Mouse (Mus musculus) C2C12 (cell line): ENCODE measurements around the gene Adora3. TPM values are rescaled to one million over a fixed set of nuclear protein-coding genes. Genes with fewer than 3 reads are reported as not detected.

Source experiments
- H3K27me3 ChIP-seq: one replicate; pipeline ENCODE4 v1.6.1; 2011; ENCODE audit not compliant: control insufficient read depth, insufficient read depth, insufficient read length
- H3K36me3 ChIP-seq: one replicate; pipeline ENCODE4 v1.6.1; 2011; ENCODE audit not compliant: control insufficient read depth, insufficient read depth
- H3K4me3 ChIP-seq: one replicate; pipeline ENCODE4 v1.5.1; 2011; ENCODE audit warnings: mild to moderate bottlenecking, control low read depth; ENCODE audit not compliant: poor library complexity, insufficient read depth, severe bottlenecking
- H3K79me2 ChIP-seq: one replicate; pipeline ENCODE4 v1.6.1; 2011; ENCODE audit not compliant: control insufficient read depth, insufficient read depth
- H3K79me3 ChIP-seq: one replicate; pipeline ENCODE4 v1.6.1; 2011; ENCODE audit warnings: low read depth, control low read depth
- H3ac ChIP-seq: one replicate; pipeline ENCODE3; 2011; ENCODE audit warnings: low read depth; ENCODE audit not compliant: control insufficient read depth, insufficient read length
- CEBPB ChIP-seq: IDR thresholded peaks from one replicate; pipeline ENCODE4 v1.6.1; 2011; ENCODE audit warnings: low read depth, mild to moderate bottlenecking, control low read depth, moderate library complexity
- CTCF ChIP-seq: IDR thresholded peaks from one replicate; pipeline ENCODE4 v1.5.1; 2011; ENCODE audit not compliant: control insufficient read depth, insufficient read depth, insufficient read length
- FOSL1 ChIP-seq: IDR thresholded peaks from one replicate; pipeline ENCODE4 v1.8.0; 2011; ENCODE audit warnings: mild to moderate bottlenecking, low read length; ENCODE audit not compliant: poor library complexity, insufficient read depth, severe bottlenecking
- MAX ChIP-seq: IDR thresholded peaks from one replicate; pipeline ENCODE4 v1.6.1; 2011; ENCODE audit warnings: mild to moderate bottlenecking, control low read depth
- MYOD1 ChIP-seq: IDR thresholded peaks from one replicate; pipeline ENCODE4 v1.6.1; 2011; ENCODE audit warnings: low read depth; ENCODE audit not compliant: control insufficient read depth, insufficient read length
- MYOG ChIP-seq: IDR thresholded peaks from one replicate; pipeline ENCODE4 v1.6.1; 2011; ENCODE audit not compliant: control insufficient read depth, insufficient read length; ENCODE audit errors: extremely low read depth
- USF1 ChIP-seq: IDR thresholded peaks from one replicate; pipeline ENCODE4 v1.6.1; 2011; ENCODE audit warnings: low read depth, mild to moderate bottlenecking, control low read depth, moderate library complexity
- polyA plus RNA-seq: library from polyadenylated mRNA; unstranded; fragments of >200 nt; fragmentation: generic; extraction: Trizol; gene quantifications from one replicate; pipeline ENCODE4 v1.2.1, GENCODE M21; 2012; ENCODE audit warnings: missing spikeins

Gene Adora3
- polyA plus RNA-seq, 1 experiment, result not detected

DNA sequence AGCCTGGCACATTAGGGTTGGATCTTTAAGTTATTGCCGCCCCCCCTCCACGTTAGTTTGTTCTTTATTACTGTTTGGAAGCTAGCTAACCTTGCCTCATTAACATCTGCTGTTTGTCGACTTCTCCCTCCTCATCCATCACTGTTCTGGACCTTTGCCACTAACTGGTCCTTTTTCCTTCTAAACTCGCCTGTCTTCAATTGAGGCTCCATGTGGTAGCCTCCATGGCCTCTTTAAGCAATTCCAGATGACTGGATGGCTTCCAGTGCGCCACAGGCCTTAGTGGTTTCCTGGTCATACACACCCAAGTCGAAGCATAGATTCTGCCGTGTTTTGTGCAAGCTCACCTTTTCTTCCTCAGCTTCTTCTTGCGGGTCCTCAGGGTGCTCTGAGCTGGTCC, 16.9 kb upstream of the Adora3 start:
- H3K79me3 ChIP-seq, result no peaks in the 10 kb centered on the region
- TF ChIP-seq MAX (no peak), USF1 (no peak), CTCF (no peak), MYOD1 (no peak), CEBPB (no peak), MYOG (no peak), FOSL1 (no peak)
- H3K36me3 ChIP-seq, result no peaks in the 10 kb centered on the region
- no peak overlapping the region for H3ac ChIP-seq
- no peak overlapping the region for H3K4me3 ChIP-seq
- no peaks in the 10 kb centered on the region for H3K79me2 ChIP-seq
- H3K27me3 ChIP-seq, result peaks cover 9% of the 10 kb centered on the region

DNA sequence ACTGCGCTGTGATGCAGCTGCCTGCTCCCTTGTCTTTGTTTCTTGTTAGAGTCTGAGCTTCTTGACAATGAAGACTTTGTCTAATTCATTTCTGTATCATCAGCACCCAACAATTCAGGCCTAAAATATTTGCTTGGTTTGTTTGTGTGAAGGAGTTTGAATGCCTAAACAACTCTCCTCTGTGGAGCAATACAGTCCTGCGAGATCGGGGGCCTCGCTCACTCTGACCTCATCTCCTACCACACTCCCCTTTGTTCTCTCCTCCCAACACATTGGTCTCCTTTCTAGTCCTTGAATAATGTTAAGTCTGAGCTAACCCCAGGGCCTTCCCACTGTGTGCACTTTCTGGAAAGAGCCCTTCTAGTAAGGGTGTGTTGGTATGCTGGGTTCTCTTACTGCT, 15.9 kb upstream of the Adora3 start:
- peaks cover 12% of the 10 kb centered on the region for H3K27me3 ChIP-seq
- H3K36me3 ChIP-seq, result no peaks in the 10 kb centered on the region
- TF ChIP-seq CTCF (no peak), MAX (no peak), FOSL1 (no peak), MYOG (no peak), USF1 (no peak), CEBPB (no peak), MYOD1 (no peak)
- H3K79me3 ChIP-seq, result no peaks in the 10 kb centered on the region
- H3K79me2 ChIP-seq, result no peaks in the 10 kb centered on the region
- H3ac ChIP-seq, result no peak overlapping the region
- H3K4me3 ChIP-seq, result no peak overlapping the region

DNA sequence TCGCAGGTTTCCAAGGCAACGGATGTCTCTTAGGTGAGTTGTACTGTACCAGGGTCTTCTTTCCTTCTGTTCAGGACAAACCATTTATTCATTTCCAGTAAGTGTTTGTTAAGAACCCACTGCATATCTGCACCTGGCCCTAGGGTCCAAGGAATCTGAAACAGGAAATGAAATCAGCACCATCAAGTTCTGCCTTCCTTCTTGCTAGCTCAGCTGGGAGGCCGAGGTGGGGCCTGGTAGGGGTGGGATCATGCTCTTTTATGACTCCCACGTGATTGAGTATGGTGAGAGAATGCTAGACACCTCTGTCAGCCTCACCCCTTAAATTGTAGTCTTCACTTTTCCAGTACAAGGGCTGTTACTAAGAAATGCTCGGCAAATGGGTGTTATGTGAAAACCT, 13.1 kb upstream of the Adora3 start:
- H3K27me3 ChIP-seq, result peaks cover 12% of the 10 kb centered on the region
- no peaks in the 10 kb centered on the region for H3K79me3 ChIP-seq
- no peak for TF ChIP-seq FOSL1
- no peak for TF ChIP-seq CTCF
- no peak for TF ChIP-seq CEBPB
- no peak for TF ChIP-seq MYOG
- no peak for TF ChIP-seq MAX
- no peak for TF ChIP-seq MYOD1
- no peak for TF ChIP-seq USF1
- H3K4me3 ChIP-seq, result no peak overlapping the region
- H3K79me2 ChIP-seq, result no peaks in the 10 kb centered on the region
- H3ac ChIP-seq, result no peak overlapping the region
- no peaks in the 10 kb centered on the region for H3K36me3 ChIP-seq

DNA sequence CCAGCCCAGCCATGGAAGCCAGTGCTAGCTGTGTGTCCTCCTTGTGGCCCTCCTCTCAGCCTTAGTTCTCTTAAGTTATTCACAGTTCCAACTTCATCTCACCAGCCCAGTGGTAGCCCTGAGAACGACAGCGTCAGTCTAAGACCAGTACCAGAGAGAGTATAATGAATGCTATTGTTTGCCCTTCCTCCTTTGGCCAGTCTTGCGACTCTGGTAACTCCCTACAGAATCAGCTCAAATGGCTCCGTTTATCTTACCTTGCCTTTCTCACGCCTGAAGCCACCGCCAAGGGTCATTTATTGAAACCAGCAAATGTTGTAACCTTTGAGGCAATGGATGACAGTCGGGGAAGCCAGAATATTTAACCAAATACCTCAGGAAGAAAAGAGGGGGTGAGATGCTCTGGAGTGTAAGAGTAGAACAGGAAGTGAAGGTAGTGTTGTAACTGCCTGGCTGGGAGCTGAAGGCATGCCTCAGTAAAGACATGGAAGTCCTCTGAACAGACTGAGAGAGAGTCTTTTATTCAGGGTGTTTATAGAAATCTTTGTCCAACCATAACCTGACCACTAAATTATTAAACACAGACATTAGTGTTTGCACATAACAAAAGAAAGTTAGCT, 8.8 kb upstream of the Adora3 start:
- TF ChIP-seq CEBPB, result no peak
- no peak for TF ChIP-seq MAX
- Histone ChIP-seq H3K36me3 (no peaks in the 10 kb centered on the region), H3ac (no peak overlapping the region), H3K79me2 (no peaks in the 10 kb centered on the region), H3K79me3 (no peaks in the 10 kb centered on the region), H3K27me3 (peaks cover 8% of the 10 kb centered on the region), H3K4me3 (no peak overlapping the region)

DNA sequence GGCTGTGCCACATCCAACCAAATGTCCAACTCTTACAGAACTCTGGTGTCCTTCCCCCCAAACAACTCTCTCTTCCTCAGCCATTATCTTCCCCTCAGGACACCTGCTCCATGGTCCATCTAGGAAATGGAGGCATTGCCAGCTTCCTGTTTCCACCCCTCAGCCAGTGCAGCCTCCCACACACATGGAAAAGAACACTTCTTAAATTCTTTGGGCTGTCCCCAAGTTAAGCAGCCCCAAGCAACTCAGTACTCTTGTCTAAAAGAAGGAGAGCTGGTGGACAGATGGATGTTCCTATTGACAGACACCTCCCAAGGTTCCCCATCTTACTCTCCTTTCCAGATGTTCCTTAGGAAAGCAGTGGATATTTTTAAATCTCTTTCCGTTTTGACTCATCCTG, 6.5 kb upstream of the Adora3 start:
- no peaks in the 10 kb centered on the region for H3K36me3 ChIP-seq
- H3K79me3 ChIP-seq, result no peaks in the 10 kb centered on the region
- TF ChIP-seq CEBPB (no peak), CTCF (no peak), MYOD1 (no peak), MYOG (no peak), MAX (no peak), FOSL1 (no peak), USF1 (no peak)
- no peaks in the 10 kb centered on the region for H3K79me2 ChIP-seq
- H3K4me3 ChIP-seq, result no peak overlapping the region
- no peak overlapping the region for H3ac ChIP-seq
- H3K27me3 ChIP-seq, result peaks cover 7% of the 10 kb centered on the region

DNA sequence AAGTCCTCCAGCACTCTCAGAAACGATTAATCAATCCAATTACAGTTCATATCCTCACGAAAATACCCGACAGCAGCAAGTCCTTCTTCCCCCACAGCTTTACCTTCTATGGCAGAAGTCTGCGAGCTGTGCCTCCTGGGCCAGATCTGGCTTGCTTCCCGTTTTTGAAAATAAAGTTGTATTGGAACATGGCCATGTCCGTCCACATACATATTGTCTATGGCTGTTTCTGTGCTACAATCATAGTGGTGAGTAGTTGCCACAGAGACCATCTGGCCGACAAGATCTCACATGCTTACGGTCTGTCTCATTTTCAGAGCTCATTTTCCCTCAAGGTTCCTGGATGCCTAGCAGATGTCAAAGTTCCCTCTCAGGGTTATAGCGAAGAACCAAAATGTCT, 5.5 kb upstream of the Adora3 start:
- peaks cover 7% of the 10 kb centered on the region for H3K27me3 ChIP-seq
- no peak for TF ChIP-seq FOSL1
- no peak for TF ChIP-seq MYOG
- TF ChIP-seq CEBPB, result no peak
- TF ChIP-seq MYOD1, result no peak
- no peak for TF ChIP-seq CTCF
- TF ChIP-seq USF1, result no peak
- TF ChIP-seq MAX, result no peak

More for the DNA sequence above, 5.5 kb upstream of the Adora3 start:
- Histone ChIP-seq H3K79me3 (no peaks in the 10 kb centered on the region), H3K36me3 (no peaks in the 10 kb centered on the region), H3K79me2 (no peaks in the 10 kb centered on the region), H3ac (no peak overlapping the region), H3K4me3 (no peak overlapping the region)
